Comparison of ENCODE assay signal across 16 mouse cellular contexts in genomic region chr5:33430106-33430505, GRCm38 (mm10). TPM values are rescaled to one million over a fixed set of nuclear protein-coding genes. Genes with fewer than 3 reads are reported as not detected.
DNase-seq lines count a peak whose midpoint lies in the region; ATAC-seq and TF ChIP-seq lines count a peak whose summit lies in the region.
"Had no signal": no experiment of that assay in that cellular context is flagged by ENCODE, and none has a peak within 500 bp of the region (broad histone marks: within the 10 kb centered on the region; RNA-seq: fewer than 3 reads in every experiment).

No protein-coding gene starts in this region.

- no peak overlapping the region for H3K27ac ChIP-seq in heart, embryonic 13.5 days (replicated peaks)
- no peak overlapping the region for H3K27ac ChIP-seq in midbrain, embryonic 10.5 days (replicated peaks)
- H3K27ac ChIP-seq in midbrain, embryonic 14.5 days (replicated peaks; ENCODE audit: low read depth, low read length), result no peak overlapping the region
- no peak overlapping the region for H3K27ac ChIP-seq in hindbrain, embryonic 13.5 days
- no peak overlapping the region for H3K27ac ChIP-seq in neural tube, embryonic 12.5 days
- H3K27ac ChIP-seq in left cerebral cortex, adult 2 months, result no peak overlapping the region
- H3K27ac ChIP-seq: limb, embryonic 15.5 days had no signal

- intact Hi-C loops in left cerebral cortex, adult 2 months (cut with DNase I), result no loop called here

- peaks cover 44% of the 10 kb centered on the region for H3K4me1 ChIP-seq in heart, embryonic 13.5 days
- peaks cover 53% of the 10 kb centered on the region for H3K4me1 ChIP-seq in midbrain, embryonic 10.5 days
- peaks cover 16% of the 10 kb centered on the region for H3K4me1 ChIP-seq in midbrain, embryonic 14.5 days (ENCODE audit: control insufficient read depth, insufficient read depth, low read length)
- peaks cover 38% of the 10 kb centered on the region for H3K4me1 ChIP-seq in hindbrain, embryonic 13.5 days (replicated peaks)
- H3K4me1 ChIP-seq in neural tube, embryonic 12.5 days, result peaks cover 26% of the 10 kb centered on the region

- H3K27me3 ChIP-seq in heart, embryonic 13.5 days (replicated peaks), result peaks cover 98% of the 10 kb centered on the region
- H3K27me3 ChIP-seq in midbrain, embryonic 10.5 days (ENCODE audit: low read depth, poor library complexity, severe bottlenecking), result peaks cover 100% of the 10 kb centered on the region
- peaks cover 87% of the 10 kb centered on the region for H3K27me3 ChIP-seq in midbrain, embryonic 14.5 days (ENCODE audit: control insufficient read depth, insufficient read depth, low read length)
- peaks cover 98% of the 10 kb centered on the region for H3K27me3 ChIP-seq in hindbrain, embryonic 13.5 days
- peaks cover 93% of the 10 kb centered on the region for H3K27me3 ChIP-seq in neural tube, embryonic 12.5 days (replicated peaks)
- H3K27me3 ChIP-seq: CH12.LX had no signal

- no peak overlapping the region for H3K9ac ChIP-seq in heart, embryonic 13.5 days
- H3K9ac ChIP-seq in midbrain, embryonic 14.5 days (replicated peaks; ENCODE audit: low read length), result no peak overlapping the region
- H3K9ac ChIP-seq in hindbrain, embryonic 13.5 days, result no peak overlapping the region; the same call in 1 of the 2 replicates
- no peak overlapping the region for H3K9ac ChIP-seq in neural tube, embryonic 12.5 days
- H3K9ac ChIP-seq: limb, embryonic 15.5 days had no signal

- H3K9me3 ChIP-seq in heart, embryonic 13.5 days, result no peaks in the 10 kb centered on the region
- no peaks in the 10 kb centered on the region for H3K9me3 ChIP-seq in midbrain, embryonic 10.5 days (replicated peaks)
- H3K9me3 ChIP-seq in midbrain, embryonic 14.5 days (ENCODE audit: control insufficient read depth, low read length), result no peaks in the 10 kb centered on the region
- no peaks in the 10 kb centered on the region for H3K9me3 ChIP-seq in hindbrain, embryonic 13.5 days
- H3K9me3 ChIP-seq in neural tube, embryonic 12.5 days, result no peaks in the 10 kb centered on the region
- H3K9me3 ChIP-seq: limb, embryonic 15.5 days had no signal

- peak overlapping the region; percentile 67; the same call in 1 of the 2 replicates for H3K4me2 ChIP-seq in heart, embryonic 13.5 days
- H3K4me2 ChIP-seq in midbrain, embryonic 14.5 days (ENCODE audit: low read length), result no peak overlapping the region
- peak overlapping the region; percentile 46 for H3K4me2 ChIP-seq in hindbrain, embryonic 13.5 days
- H3K4me2 ChIP-seq in neural tube, embryonic 12.5 days (replicated peaks), result peak overlapping the region; percentile 49

- WGBS in heart, embryonic 13.5 days, result 5% methylated on average over 16 of the region's 16 CpGs
- WGBS in midbrain, embryonic 10.5 days, result 2% methylated on average over 16 of the region's 16 CpGs
- 3% methylated on average over 16 of the region's 16 CpGs for WGBS in midbrain, embryonic 14.5 days
- 3% methylated on average over 16 of the region's 16 CpGs for WGBS in hindbrain, embryonic 13.5 days
- 2% methylated on average over 16 of the region's 16 CpGs for WGBS in neural tube, embryonic 12.5 days

- H3K36me3 ChIP-seq in heart, embryonic 13.5 days, result no peaks in the 10 kb centered on the region
- H3K36me3 ChIP-seq in midbrain, embryonic 10.5 days, result no peaks in the 10 kb centered on the region
- H3K36me3 ChIP-seq in midbrain, embryonic 14.5 days (ENCODE audit: control insufficient read depth, insufficient read depth, low read length), result no peaks in the 10 kb centered on the region
- H3K36me3 ChIP-seq in hindbrain, embryonic 13.5 days, result no peaks in the 10 kb centered on the region
- H3K36me3 ChIP-seq in neural tube, embryonic 12.5 days, result no peaks in the 10 kb centered on the region
- H3K36me3 ChIP-seq: limb, embryonic 15.5 days had no signal

- peak overlapping the region; percentile 46 for H3K4me3 ChIP-seq in heart, embryonic 13.5 days
- peak overlapping the region; percentile 50; the same call in 1 of the 2 replicates for H3K4me3 ChIP-seq in midbrain, embryonic 10.5 days
- H3K4me3 ChIP-seq in midbrain, embryonic 14.5 days (replicated peaks; ENCODE audit: low read depth, low read length), result no peak overlapping the region
- peak overlapping the region; percentile 34 for H3K4me3 ChIP-seq in hindbrain, embryonic 13.5 days
- 0 out of 2 replicates have a peak overlapping the region, but pooled peaks have one; percentile 24 for H3K4me3 ChIP-seq in neural tube, embryonic 12.5 days
- H3K4me3 ChIP-seq in left cerebral cortex, adult 2 months, result no peak overlapping the region

- ATAC-seq in heart, embryonic 13.5 days (ENCODE audit: extremely low read depth, insufficient number of reproducible peaks, low FRiP score, low TSS enrichment), result no peak
- ATAC-seq in midbrain, embryonic 14.5 days (ENCODE audit: low FRiP score, low TSS enrichment), result no peak
- ATAC-seq in hindbrain, embryonic 13.5 days (ENCODE audit: low FRiP score), result no peak
- no peak for ATAC-seq in neural tube, embryonic 12.5 days (ENCODE audit: low FRiP score, low read depth)
- ATAC-seq: lung, postnatal 0 days had no signal

- TF ChIP-seq CTCF in left cerebral cortex, adult 2 months (IDR thresholded peaks at IDR 0.05), result no peak

- DNase-seq in heart, adult 9 months (ENCODE audit: low spot score in 2 of 2), result no peak
- DNase-seq in midbrain, embryonic 10.5 days (ENCODE audit: low spot score), result no peak
- no peak for DNase-seq in midbrain, embryonic 14.5 days
- DNase-seq in left cerebral cortex, adult 2 months (ENCODE audit: extremely low spot score in 1 of 2, low spot score in 2 of 2), result no peak
- DNase-seq: adrenal gland, adult 8-10 months; gastrocnemius, postnatal 10 days; kidney, postnatal 14 days had no signal

RNA-seq across cellular contexts. Expression of gene Nkx1-1, which starts 3.7 kb away (rescaled TPM):
- polyA plus RNA-seq in heart, embryonic 13.5 days (2015; fragmentation: Nextera tagmentation; extraction: Ambion mirVana), result not detected in 2 replicates
- polyA plus RNA-seq in midbrain, embryonic 10.5 days (2016; fragmentation: Nextera tagmentation; extraction: Ambion mirVana), result 0.11 TPM in 1 of 2 replicates, not detected in the other
- 0.49 and 0.70 TPM in 2 replicates for polyA plus RNA-seq in midbrain, embryonic 14.5 days (2014; fragmentation: Nextera tagmentation; extraction: Ambion mirVana)
- 0.38 and 0.45 TPM in 2 replicates for polyA plus RNA-seq in hindbrain, embryonic 13.5 days (2015; fragmentation: Nextera tagmentation; extraction: Ambion mirVana)
- 2.2 and 2.8 TPM in 2 replicates for polyA plus RNA-seq in neural tube, embryonic 12.5 days (2016; fragmentation: Nextera tagmentation; extraction: Ambion mirVana)
- not detected for total RNA-seq in left cerebral cortex, adult 2 months (2021)
- total RNA-seq: adrenal gland, adult 8-10 months; CH12.LX; gastrocnemius, postnatal 10 days; layer of hippocampus, postnatal 25 days; megakaryocyte-erythroid progenitor cell, adult 5-6 weeks had no signal
- polyA plus RNA-seq: limb, embryonic 15.5 days; lung, postnatal 0 days; spleen, adult 2 months had no signal

RNA-seq across cellular contexts. Expression of gene Uvssa, which starts 51.8 kb away (rescaled TPM):
- polyA plus RNA-seq in heart, embryonic 13.5 days (2015; fragmentation: Nextera tagmentation; extraction: Ambion mirVana), result 3.9 and 4.0 TPM in 2 replicates
- polyA plus RNA-seq in midbrain, embryonic 10.5 days (2016; fragmentation: Nextera tagmentation; extraction: Ambion mirVana), result 6.1 and 8.1 TPM in 2 replicates
- 7.6 and 8.4 TPM in 2 replicates for polyA plus RNA-seq in midbrain, embryonic 14.5 days (2014; fragmentation: Nextera tagmentation; extraction: Ambion mirVana)
- polyA plus RNA-seq in hindbrain, embryonic 13.5 days (2015; fragmentation: Nextera tagmentation; extraction: Ambion mirVana), result 8.7 and 9.0 TPM in 2 replicates
- 8.5 and 8.7 TPM in 2 replicates for polyA plus RNA-seq in neural tube, embryonic 12.5 days (2016; fragmentation: Nextera tagmentation; extraction: Ambion mirVana)
- 1 to 10 TPM; 5.3 to 7.3 TPM for total RNA-seq in left cerebral cortex, adult 2 months (2021)

Comparison
In these comparisons a context has a peak if more than half of its experiments do, and no peak if none do; other contexts are left out.
1. H3K4me3 ChIP-seq: peak in heart, embryonic 13.5 days (single experiment), midbrain, embryonic 10.5 days (single experiment), hindbrain, embryonic 13.5 days (single experiment) and neural tube, embryonic 12.5 days (single experiment); none in midbrain, embryonic 14.5 days (single experiment) and left cerebral cortex, adult 2 months (single experiment).